Mouse (Mus musculus): ENCODE data around the gene Tlnrd1. TPM values are rescaled to one million over a fixed set of nuclear protein-coding genes. Genes with fewer than 3 reads are reported as not detected.

Gene Tlnrd1
- total and polyA plus RNA-seq, 3 experiments: 7.5 to 18.0 TPM; not detected in 1

- TF ChIP-seq USF1 (IDR thresholded peaks at IDR 0.05; ENCODE audit: low read depth, low read length): no peak
These were observed 28.9 kb downstream of the Tlnrd1 start (continued) for GRCm38 (mm10) chr7:83855203-83855602.

GRCm38 (mm10) chr7:83852381-83853380 lies 31.4 kb downstream of the Tlnrd1 start:
- H3K27me3 ChIP-seq (ENCODE audit: control insufficient read depth in 1 of 2, insufficient read depth in 2 of 2, low read length in 2 of 2): no peaks in the 10 kb centered on the region; a peak in 2 of 4 replicates
- no peak for DNase-seq (ENCODE audit: low read depth, low spot score)
- peaks cover 0 to 4% of the 10 kb centered on the region in 2 experiments; a peak in 2 of 4 replicates for H3K4me1 ChIP-seq (ENCODE audit: control insufficient read depth in 1 of 2, insufficient read depth in 2 of 2, low read length in 2 of 2)
- TF ChIP-seq HCFC1 (IDR thresholded peaks at IDR 0.05; ENCODE audit: low read depth, low read length) (no peak), ZC3H11A (IDR thresholded peaks at IDR 0.05; ENCODE audit: low read depth, low read length) (no peak), NRF1 (IDR thresholded peaks at IDR 0.05; ENCODE audit: insufficient read depth, low read depth, low read length, poor library complexity, severe bottlenecking) (no peak)
- H3K36me3 ChIP-seq (ENCODE audit: control insufficient read depth in 1 of 2, insufficient read depth in 2 of 2, low read length in 2 of 2): peaks cover 0 to 4% of the 10 kb centered on the region in 2 experiments; a peak in 2 of 4 replicates
- H3K4me3 ChIP-seq (ENCODE audit: control insufficient read depth in 1 of 2, insufficient read depth in 1 of 2, low read depth in 2 of 2, low read length in 2 of 2): no peak overlapping the region
- H3K9me3 ChIP-seq (replicated peaks; ENCODE audit: insufficient read depth, low read length): no peaks in the 10 kb centered on the region
- H3K9ac ChIP-seq (ENCODE audit: control insufficient read depth, low read depth, low read length, poor library complexity, severe bottlenecking): no peak overlapping the region
- no peak overlapping the region for H3K27ac ChIP-seq (ENCODE audit: control insufficient read depth, low read depth, low read length)
- no peaks in the 10 kb centered on the region for H3K79me2 ChIP-seq (ENCODE audit: control insufficient read depth, insufficient read depth, low read length, poor library complexity)

DNA sequence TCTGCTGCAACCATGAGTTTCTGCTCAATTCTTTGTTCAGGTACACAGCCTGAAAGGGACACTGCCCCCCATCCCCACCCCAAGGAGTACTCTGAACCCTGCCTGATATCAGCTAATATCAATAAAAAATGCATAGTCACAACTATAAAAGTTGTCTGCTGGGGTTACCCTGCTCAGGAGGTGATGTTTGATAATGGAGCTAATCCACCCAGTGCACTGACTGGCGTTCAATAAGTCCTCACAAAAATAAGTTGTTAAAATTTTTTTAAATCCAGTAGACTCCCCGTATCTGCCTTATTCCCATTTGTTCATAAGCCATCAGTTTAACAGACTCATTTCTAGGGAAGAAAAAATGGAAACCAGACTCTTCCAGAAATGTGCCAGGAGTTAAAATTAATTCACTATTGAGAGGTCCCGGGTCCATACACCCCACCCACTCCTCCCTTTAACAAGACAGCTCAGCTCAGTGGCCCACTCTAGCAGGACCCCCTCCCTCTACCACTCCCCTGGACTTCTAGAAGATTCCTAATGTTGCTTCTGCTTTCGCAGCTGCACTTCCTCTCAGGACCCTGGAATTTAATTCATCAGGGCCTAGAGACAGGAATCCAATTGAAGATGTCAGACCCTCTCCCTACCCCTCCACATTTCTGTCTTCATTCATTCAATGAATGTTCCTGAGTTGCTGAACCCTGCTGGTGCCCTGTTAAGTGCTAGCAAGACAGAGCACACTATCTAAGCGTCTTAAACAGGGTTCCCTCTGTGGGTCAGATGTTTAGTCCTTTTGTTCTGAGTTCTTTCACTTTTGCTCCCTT lies 32.3 kb downstream of the Tlnrd1 start:
- H3K36me3 ChIP-seq (ENCODE audit: control insufficient read depth in 1 of 2, insufficient read depth in 2 of 2, low read length in 2 of 2): peaks cover 0 to 4% of the 10 kb centered on the region in 2 experiments; a peak in 2 of 4 replicates
- no peak for DNase-seq (ENCODE audit: low read depth, low spot score)
- no peaks in the 10 kb centered on the region; a peak in 2 of 4 replicates for H3K27me3 ChIP-seq (ENCODE audit: control insufficient read depth in 1 of 2, insufficient read depth in 2 of 2, low read length in 2 of 2)
- H3K9me3 ChIP-seq (replicated peaks; ENCODE audit: insufficient read depth, low read length): no peaks in the 10 kb centered on the region
- no peak overlapping the region for H3K27ac ChIP-seq (ENCODE audit: control insufficient read depth, low read depth, low read length)
- TF ChIP-seq ETS1 (IDR thresholded peaks at IDR 0.05; ENCODE audit: low read depth, low read length) (no peak), RCOR1 (IDR thresholded peaks at IDR 0.05; ENCODE audit: low read depth, low read length) (no peak), ZNF384 (IDR thresholded peaks at IDR 0.05; ENCODE audit: low read depth, low read length) (no peak), ELF1 (IDR thresholded peaks at IDR 0.05; ENCODE audit: low read depth, low read length) (no peak), POLR2AphosphoS5 (IDR thresholded peaks at IDR 0.05; ENCODE audit: borderline replicate concordance, low read depth, low read length) (no peak), USF1 (IDR thresholded peaks at IDR 0.05; ENCODE audit: low read depth, low read length) (no peak), TAL1 (IDR thresholded peaks at IDR 0.05; ENCODE audit: low read length) (no peak), NELFE (IDR thresholded peaks at IDR 0.05; ENCODE audit: low read depth, low read length) (no peak), CHD1 (IDR thresholded peaks at IDR 0.05; ENCODE audit: low read depth, low read length) (no peak), GABPA (IDR thresholded peaks at IDR 0.05; ENCODE audit: low read depth, low read length) (no peak), MAFK (IDR thresholded peaks at IDR 0.05; ENCODE audit: borderline replicate concordance, low read depth, low read length) (no peak), UBTF (IDR thresholded peaks at IDR 0.05; ENCODE audit: borderline replicate concordance, insufficient read depth, low read depth, low read length) (no peak), SMC3 (IDR thresholded peaks at IDR 0.05; ENCODE audit: low read depth, low read length) (no peak), ZMIZ1 (IDR thresholded peaks at IDR 0.05; ENCODE audit: low read depth, low read length) (no peak), POLR2A (IDR thresholded peaks at IDR 0.05; ENCODE audit: control insufficient read depth in 1 of 2, insufficient read depth in 1 of 2, low read depth in 1 of 2, low read length in 2 of 2, poor library complexity in 1 of 2) (no peak), RAD21 (IDR thresholded peaks at IDR 0.05; ENCODE audit: low read depth, low read length) (no peak), SIN3A (IDR thresholded peaks at IDR 0.05; ENCODE audit: low read length) (no peak), CTCF (IDR thresholded peaks at IDR 0.05 in 2 of 3, conservative IDR thresholded peaks at IDR 0.05 in 1 of 3; ENCODE audit: control insufficient read depth in 1 of 3, insufficient read depth in 1 of 3, low read depth in 2 of 3, low read length in 3 of 3, poor library complexity in 1 of 3, severe bottlenecking in 1 of 3) (no peak), BHLHE40 (IDR thresholded peaks at IDR 0.05; ENCODE audit: borderline replicate concordance, low read depth, low read length) (no peak)
- peaks cover 0 to 2% of the 10 kb centered on the region in 2 experiments; a peak in 2 of 4 replicates for H3K4me1 ChIP-seq (ENCODE audit: control insufficient read depth in 1 of 2, insufficient read depth in 2 of 2, low read length in 2 of 2)
- H3K79me2 ChIP-seq (ENCODE audit: control insufficient read depth, insufficient read depth, low read length, poor library complexity): no peaks in the 10 kb centered on the region
- H3K4me3 ChIP-seq (ENCODE audit: control insufficient read depth in 1 of 2, insufficient read depth in 1 of 2, low read depth in 2 of 2, low read length in 2 of 2): no peak overlapping the region
- no peak overlapping the region for H3K9ac ChIP-seq (ENCODE audit: control insufficient read depth, low read depth, low read length, poor library complexity, severe bottlenecking)

Data from MEL (cell line).